Mouse (Mus musculus): ENCODE measurements at regions not wholly inside any gene's neighbourhood (a gene's known extent, or its start where the extent isn't known, plus 50 kb on each side); places are given as distances from the start of the nearest gene placed in this dataset.

- DNase-seq: no peak
Observed at GRCm38 (mm10) chr1:35936362-35937093, 131.7 kb upstream of the Hs6st1 start.

GRCm38 (mm10) chr1:35940236-35940635 is 128.0 kb upstream of the Hs6st1 start:
- no peak for DNase-seq

DNA sequence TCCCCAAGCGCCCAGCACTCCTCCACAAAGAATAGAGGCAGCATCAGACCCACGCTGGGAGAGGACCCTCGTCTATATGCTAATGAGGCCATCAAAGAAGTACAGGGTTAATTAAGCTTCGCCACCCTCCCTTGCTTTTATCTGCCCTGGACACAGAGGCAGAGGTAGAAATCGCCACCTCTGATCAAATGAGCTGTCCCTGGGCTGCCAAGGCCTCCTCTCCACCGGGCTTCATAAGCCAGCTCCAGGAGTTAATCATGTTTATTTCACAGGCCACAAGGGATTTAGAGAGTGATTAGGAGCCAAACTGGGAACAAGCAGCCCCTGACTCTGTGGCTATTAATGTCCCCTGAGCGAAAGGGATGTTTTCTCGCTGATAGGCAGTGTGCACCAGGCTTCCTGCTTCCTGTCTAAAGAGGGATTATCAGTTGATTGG is 126.5 kb upstream of the Hs6st1 start:
- no peak for DNase-seq

DNA sequence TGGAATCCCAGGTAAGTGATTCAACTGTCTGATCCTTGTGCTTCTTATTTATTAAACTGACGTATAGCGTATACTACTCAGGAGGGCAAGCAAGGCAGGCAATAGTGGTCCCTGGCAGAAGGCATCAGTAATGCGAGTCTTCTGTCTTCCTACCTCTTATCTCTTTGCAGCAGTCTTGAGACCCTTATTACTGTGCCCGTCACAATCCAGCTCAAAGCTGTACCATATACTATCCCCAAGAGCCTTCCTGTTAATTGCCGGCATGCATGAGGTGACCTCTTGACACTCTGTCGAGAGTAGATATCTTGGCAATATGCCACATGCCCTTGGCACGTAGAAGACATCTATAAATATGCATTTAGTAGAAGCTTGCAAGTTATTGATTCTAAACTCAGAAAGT is 126.0 kb upstream of the Hs6st1 start:
- DNase-seq: no peak

- no peak for DNase-seq
Observed at GRCm38 (mm10) chr1:35943800-35944199, 124.4 kb upstream of the Hs6st1 start.

DNA sequence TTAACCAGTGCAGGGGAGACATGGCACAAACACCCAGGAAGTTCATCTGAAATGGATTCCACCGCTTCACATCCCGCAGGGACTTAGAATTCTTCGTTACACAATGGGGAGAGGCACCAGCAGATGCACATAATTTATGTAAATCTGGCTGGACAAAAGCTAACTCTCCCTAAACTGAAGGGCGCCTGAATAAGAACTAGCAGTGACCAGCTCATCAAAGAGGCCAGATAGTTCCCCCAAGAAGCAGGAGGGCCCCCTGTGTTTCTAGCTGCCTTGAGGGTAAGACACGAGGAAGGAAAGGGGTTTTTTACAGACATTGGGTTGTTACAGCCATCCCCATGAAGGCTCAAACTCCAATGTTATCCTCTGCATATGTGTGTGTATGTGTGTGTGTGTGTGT is 123.8 kb upstream of the Hs6st1 start:
- DNase-seq: no peak

DNA sequence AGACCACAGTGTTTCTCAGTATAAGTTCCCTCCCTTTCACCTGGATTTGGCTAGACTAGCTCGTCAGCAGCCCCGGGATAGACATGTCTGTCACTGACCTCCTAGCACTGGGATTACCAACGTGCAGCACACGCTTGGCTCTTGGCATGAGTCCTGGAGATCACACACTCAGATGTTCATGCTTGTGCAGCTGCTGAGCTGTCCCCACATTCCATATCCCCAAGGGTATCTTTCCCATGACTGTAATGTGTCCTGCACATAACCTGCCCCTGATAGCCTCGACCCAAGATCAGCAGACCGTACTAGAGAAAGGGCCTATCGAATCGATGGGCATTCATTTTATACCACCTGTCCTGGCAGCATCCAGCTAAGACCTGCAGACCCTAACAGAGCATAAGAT is 123.4 kb upstream of the Hs6st1 start:
- no peak for DNase-seq

GRCm38 (mm10) chr1:35945596-35945995 is 122.6 kb upstream of the Hs6st1 start:
- DNase-seq: no peak

DNA sequence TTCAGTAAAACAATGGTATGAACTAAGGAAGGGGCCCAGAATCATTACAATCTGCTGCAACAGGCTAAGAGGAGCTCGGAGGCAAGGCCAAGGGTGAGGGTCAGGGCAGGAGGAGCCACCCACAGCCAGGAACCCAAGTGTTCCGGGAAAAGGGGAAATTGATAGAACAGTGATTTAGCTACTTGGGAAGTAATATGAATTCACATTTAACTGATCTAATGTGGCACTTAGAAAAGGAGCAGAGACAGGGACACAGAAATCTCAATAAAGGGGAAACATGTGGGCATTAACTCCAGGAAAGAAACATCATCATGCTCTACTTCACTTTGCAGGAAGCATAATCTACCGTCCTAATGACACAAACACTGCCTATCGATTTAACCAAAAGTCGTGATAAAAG is 120.1 kb upstream of the Hs6st1 start:
- DNase-seq: no peak

DNA sequence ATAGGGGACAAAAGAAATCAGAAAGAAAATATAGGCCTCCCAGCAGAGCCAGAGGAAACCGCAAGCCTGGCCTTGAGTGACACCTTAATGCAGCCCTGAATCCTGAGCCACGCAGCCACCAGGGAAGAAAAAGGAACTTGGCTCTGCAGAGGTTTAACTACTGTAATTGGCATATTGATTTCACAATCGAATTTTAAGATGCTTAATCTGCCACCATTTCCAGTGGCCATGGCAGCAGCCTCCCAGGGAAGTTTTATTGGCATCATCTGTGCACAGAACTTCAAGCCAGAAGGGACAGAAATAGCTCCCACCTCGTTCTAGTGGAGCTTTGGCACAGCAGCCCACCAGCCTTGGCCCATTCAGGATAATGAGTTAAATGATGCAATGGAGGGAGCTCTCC is 117.1 kb upstream of the Hs6st1 start:
- DNase-seq: no peak

GRCm38 (mm10) chr1:35953721-35954120 is 114.5 kb upstream of the Hs6st1 start:
- no peak for DNase-seq

DNA sequence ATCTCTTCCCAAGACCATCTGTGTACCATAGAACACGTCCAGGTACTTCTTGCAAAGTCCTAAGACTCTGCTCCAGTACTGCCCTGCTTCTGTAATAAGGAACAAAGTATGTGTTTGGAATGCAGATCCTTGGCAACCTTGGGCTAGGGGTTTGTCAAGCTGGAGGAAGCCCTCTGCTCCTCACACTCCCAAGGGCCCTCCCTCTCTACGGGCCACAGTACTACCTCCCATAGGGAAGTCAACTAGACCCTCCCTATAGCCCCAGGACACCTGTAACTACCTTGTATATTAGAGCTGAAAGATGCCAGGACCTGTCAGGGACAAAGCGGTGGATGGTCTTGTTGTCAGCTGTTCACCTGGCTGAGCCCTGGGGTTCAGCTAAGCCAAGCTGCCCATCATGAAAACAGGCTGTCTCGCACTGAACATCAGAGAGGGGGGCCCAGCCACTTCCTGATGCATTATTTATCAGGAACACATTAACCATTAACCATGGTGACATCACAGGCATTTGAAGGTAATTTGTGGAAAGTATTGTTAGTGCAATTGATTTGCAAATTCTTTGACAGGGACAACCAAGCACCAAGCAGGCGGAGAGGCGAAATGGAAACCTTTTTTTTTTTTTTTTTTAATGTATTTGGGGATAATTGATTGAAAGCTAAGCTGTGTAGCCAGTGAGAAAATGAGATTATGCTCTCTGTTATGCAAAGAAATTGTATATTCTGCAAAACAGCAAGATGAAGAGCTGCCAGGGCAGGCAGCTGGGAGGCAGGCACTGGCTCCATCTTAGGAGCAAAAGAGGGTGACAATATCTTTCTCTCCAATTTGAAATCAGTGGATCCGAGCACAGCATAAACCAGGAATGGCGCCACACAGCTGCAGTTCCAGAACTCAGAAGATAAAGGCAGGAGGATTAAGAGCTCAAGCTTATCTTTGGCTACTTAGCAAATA is 110.5 kb upstream of the Hs6st1 start:
- DNase-seq: no peak

DNA sequence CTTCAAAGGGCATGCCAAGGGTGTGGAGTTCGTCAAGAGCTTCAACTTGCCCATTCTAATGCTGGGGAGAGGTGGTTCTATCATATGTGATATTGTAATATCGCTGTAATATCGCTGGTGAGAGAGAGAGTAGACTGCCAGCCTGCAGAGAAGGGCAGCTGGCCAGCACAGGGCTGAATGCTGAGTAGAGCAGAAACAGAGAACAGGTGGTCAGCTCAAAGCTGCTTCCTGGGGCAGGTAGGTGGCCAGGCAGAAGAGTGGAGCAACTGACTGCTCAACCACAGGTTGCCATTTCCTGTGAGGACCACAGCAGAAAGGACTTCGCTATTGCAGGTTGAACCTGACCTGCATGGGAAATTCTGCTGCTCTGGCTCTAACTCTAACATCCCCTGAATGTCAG is 108.5 kb upstream of the Hs6st1 start:
- DNase-seq: no peak

GRCm38 (mm10) chr1:35960844-35961243 is 107.4 kb upstream of the Hs6st1 start:
- no peak for DNase-seq

- no peak for DNase-seq
Observed at GRCm38 (mm10) chr1:35961923-35962322, 106.3 kb upstream of the Hs6st1 start.

GRCm38 (mm10) chr1:35968489-35968888 is 99.7 kb upstream of the Hs6st1 start:
- no peak for DNase-seq

GRCm38 (mm10) chr1:35971435-35972189 is 96.6 kb upstream of the Hs6st1 start:
- no peak for DNase-seq

DNA sequence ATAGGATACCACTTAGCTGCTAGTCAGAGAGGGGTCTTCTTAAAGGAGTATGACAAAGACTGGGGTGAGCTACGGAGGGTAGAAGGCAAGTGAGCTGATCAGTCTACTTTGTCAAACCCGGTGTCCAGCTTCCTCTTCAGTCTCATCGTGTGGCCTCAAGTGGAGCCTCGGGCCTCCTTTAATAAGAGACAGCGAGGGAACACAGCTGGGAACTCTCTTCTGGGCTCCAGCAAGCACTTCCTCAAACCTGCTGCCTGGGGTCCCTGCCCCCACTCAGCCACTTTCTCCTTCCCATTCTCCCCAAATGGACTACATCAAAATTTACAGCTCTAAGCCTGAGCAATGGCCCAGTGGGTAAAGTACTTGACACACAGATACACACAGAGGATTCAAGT is 96.0 kb upstream of the Hs6st1 start:
- DNase-seq: no peak

DNA sequence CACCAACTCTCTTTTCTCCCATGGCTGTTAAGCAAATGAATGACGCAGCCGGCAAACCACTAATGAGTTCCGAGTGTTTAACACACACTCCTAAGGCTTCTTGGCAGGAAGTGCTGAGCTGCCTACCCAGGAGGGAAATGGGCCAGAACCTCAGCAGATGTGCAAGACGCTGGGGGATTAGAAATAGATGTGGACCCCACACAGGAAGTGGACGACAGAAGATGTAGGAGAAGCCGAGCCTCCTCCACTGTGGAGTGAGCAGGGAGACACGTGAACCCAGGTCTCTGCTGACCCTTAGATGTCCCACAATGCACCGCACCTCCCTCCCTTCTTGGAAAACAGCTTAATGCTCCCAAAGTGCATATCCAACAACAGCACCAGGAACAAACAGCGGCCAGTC is 94.8 kb upstream of the Hs6st1 start:
- DNase-seq: peak; percentile 49

DNA sequence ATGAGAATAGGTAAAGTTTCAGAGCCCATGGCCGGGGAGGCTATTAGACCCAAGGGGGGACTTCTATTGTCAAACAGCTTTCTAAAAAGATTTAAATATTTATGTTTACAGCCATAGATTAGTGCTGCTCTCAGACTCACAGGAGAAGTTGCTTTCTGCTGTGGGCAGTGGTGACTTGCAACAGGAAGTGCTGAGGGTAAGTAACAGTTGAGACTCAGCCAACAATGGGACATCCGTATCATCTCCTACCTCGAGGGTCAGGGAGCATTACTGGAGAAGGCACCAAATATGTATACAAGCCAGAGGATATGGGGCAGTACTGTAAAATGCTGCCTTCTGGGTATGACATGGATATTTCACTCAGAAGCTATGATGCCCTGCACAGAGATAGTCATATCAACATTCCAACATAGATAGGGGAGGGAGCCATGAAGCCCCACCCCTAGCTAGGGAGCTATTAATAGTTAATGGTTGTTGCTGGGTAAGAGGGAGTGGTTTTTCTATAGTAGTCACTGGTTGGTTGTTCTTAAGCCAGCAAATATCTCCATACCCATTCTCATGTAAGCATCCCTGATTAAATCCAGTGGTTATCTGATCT is 92.5 kb upstream of the Hs6st1 start:
- no peak for DNase-seq

GRCm38 (mm10) chr1:35976528-35976927 is 91.7 kb upstream of the Hs6st1 start:
- DNase-seq: no peak

DNA sequence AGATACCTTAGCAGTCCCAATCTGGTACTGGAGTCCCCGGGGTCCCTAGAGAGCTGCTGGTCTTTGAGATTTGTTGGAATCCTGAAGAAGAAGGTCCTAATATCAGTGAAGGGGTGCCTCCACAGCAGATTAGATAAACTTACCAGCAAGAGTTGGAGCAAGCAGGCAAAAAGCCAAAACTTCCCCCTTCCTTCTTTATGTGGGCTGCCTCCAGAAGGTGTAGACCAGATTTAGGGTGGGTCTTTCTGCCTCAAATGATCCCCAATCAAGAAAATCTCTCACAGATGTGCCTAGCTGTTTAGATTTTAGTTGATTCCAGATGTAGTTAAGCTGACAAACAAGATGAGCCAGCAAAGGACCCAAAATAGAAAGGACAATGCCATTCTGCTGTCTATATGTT is 90.1 kb upstream of the Hs6st1 start:
- DNase-seq: no peak

DNA sequence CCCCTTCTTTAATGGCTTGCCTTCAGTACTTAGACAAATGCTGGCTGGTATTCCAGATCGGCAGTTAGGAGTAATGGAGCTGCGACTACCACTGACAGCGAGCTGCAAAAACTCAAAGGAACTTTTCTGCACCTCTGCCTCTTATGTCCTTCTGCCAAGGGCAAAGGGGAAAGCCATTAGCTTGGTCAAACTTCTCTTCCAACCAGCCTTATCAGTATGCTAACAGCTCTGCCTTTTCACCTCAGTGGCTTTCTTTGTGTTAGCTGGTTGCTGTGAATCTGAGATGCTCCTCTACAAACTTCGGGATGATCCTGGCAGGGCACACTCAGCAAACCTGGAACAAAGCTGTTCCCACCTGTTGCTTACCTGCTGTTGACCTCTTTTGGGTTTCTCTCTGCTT is 89.4 kb upstream of the Hs6st1 start:
- no peak for DNase-seq
